Mouse (Mus musculus) testis, adult 10 weeks (tissue): ENCODE data around the gene Gm11595. TPM values are rescaled to one million over a fixed set of nuclear protein-coding genes. Genes with fewer than 3 reads are reported as not detected.

ENCODE experiments used
- polyA plus RNA-seq: library from polyadenylated mRNA; stranded (reverse); fragments of 350-450 nt; fragmentation: Illumina TruSeq; extraction: RNeasy Lipid Tissue Mini Kit (QIAGEN cat#74804); gene quantifications from one replicate; pipeline ENCODE4 v1.2.3, GENCODE M21; 2014; ENCODE audit warnings: low read depth, low replicate concordance

Gm11595 gene
- not detected for polyA plus RNA-seq

DNA sequence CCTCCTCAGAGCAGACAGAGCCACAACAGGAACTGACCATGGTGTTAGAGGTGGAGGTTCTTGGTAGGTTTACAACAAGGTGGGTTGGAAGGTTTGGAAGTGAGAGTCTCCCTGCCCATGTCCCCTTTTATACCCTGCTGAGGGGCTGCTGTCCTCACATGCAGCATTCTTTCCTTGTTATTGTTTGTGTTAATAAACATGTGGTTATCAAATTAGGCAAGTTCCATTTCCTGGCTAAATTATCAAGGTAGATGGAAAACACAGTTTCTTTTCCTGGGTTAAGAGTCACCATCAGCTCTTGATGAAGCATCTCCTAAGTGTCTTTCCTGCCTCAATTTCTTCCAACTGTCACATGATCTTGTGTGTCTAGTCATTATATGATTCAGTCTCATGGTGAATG is at the start of gene Gm11595:
TSS of gene Gm11595 (minus strand) at position 101 of the 400 bp plus-strand sequence.

DNA sequence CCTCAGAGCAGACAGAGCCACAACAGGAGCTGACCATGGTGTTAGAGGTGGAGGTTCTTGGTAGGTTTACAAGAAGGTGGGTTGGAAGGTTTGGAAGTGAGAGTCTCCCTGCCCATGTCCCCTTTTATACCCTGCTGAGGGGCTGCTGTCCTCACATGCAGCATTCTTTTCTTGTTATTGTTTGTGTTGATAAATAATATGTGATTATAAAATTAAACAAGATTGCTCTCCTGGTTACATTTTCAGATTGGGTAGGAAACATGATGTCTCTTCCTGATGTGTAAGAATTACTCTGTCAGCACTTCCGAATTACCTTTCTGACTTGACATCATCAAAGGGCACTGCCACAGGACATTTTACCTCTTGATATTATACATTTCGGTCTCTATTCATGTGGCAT is 42.9 kb upstream of the Gm11595 start, which contains the start of gene Gm11564:
TSS of gene Gm11564 (minus strand) at position 101 of the 400 bp plus-strand sequence.

DNA sequence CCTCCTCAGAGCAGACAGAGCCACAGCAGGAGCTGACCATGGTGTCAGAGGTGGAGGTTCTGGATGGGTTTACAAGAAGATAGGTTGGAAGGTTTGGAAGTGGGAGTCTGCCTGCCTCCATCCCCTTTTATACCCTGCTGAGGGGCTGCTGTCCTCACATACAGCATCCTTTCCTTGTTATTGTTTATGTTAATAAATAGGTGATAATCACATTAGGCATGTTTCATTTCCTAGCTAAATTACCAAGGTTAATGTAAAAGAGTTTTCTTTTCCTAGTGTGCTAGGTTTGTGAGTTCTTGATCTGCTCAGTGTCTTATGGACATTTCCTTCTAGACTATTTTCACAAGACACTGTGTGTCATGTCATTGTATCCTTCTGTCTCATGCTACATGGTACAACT is 37.1 kb upstream of the Gm11595 start, which contains the start of gene Krtap4-13:
TSS of gene Krtap4-13 (minus strand) at position 101 of the 400 bp plus-strand sequence.

DNA sequence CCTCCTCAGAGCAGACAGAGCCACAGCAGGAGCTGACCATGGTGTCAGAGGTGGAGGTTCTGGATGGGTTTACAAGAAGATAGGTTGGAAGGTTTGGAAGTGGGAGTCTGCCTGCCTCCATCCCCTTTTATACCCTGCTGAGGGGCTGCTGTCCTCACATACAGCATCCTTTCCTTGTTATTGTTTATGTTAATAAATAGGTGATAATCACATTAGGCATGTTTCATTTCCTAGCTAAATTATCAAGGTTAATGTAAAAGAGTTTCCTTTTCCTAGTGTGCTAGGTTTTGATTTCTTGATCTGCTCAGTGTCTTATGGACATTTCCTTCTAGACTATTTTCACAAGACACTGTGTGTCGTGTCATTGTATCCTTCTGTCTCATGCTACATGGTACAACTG is 31.6 kb upstream of the Gm11595 start, which contains the start of gene Gm11554:
TSS of gene Gm11554 (minus strand) at position 101 of the 400 bp plus-strand sequence.

DNA sequence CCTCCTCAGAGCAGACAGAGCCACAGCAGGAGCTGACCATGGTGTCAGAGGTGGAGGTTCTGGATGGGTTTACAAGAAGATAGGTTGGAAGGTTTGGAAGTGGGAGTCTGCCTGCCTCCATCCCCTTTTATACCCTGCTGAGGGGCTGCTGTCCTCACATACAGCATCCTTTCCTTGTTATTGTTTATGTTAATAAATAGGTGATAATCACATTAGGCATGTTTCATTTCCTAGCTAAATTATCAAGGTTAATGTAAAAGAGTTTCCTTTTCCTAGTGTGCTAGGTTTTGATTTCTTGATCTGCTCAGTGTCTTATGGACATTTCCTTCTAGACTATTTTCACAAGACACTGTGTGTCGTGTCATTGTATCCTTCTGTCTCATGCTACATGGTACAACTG is 26.1 kb upstream of the Gm11595 start, which contains the start of gene Gm11569:
TSS of gene Gm11569 (minus strand) at position 101 of the 400 bp plus-strand sequence.

DNA sequence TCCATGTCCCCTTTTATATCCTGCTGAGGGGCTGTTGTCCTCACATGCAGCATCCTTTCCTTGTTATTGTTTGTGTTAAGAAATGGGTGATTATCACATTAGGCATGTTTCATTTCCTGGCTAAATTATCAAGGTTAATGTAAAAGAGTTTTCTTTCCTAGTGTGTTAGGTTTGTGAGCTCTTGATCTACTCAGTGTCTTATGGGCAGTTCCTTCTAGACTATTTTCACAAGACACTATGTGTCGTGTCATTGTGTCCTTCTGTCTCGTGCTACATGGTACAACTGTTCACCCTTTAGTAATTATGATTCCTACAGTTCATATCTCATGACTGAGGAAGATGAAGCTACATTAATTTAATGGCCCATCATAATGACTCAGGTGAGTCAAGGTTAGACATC is 20.7 kb upstream of the Gm11595 start, which contains the start of gene Gm11596:
TSS of gene Gm11596 (minus strand) at position 101 of the 400 bp plus-strand sequence.

DNA sequence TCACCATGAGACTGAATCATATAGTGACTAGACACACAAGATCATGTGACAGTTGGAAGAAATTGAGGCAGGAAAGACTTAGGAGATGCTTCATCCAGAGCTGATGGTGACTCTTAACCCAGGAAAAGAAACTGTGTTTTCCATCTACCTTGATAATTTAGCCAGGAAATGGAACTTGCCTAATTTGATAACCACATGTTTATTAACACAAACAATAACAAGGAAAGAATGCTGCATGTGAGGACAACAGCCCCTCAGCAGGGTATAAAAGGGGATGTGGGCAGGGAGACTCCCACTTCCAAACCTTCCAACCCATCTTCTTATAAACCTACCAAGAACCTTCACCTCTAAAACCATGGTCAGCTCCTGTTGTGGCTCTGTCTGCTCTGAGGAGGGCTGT is 12.2 kb upstream of the Gm11595 start, which contains the start of gene Krtap4-9:
TSS of gene Krtap4-9 (plus strand) at position 301 of the 400 bp plus-strand sequence.

DNA sequence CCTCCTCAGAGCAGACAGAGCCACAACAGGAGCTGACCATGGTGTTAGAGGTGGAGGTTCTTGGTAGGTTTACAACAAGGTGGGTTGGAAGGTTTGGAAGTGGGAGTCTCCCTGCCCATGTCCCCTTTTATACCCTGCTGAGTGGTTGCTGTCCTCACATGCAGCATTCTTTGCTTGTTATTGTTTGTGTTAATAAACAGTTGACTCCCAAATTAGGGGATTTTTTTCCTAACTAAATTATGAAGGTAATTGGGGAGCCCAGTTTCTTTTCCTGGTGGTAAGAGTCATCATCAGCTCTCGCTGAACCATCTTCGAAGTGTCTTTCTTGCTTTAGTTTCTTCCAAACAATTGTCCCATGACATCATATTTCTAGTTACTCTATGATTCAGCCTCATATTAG is 7.9 kb upstream of the Gm11595 start, which contains the start of gene Krtap4-8:
TSS of gene Krtap4-8 (minus strand) at position 101 of the 400 bp plus-strand sequence.

DNA sequence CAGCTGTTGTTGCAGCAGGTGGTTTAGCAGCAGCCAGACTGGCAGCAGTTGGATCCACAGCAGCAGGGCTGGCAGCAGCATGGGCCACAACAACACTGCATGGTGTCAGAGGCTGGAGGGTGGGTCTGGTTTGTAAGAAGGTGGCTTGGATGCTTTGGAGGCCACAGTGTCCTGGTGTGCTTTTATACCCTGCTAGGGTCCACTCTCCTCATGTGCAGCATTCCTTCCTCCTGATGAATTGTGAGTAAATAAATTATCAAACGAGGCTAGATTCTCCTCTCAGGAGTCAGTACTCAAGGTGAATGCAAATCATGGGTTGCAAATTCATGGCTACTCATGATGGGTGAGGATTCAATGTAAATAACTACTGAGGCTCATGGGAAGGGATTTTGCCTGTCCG is 38.5 kb downstream of the Gm11595 start, which contains the start of gene Gm14180:
TSS of gene Gm14180 (minus strand) at position 101 of the 400 bp plus-strand sequence.

Other genes with a start within 250 kb of the Gm11595 start
- not detected for gene Krt40, start 229.8 kb downstream of the Gm11595 start, polyA plus RNA-seq
- not detected for gene Krtap3-3, start 222.0 kb downstream of the Gm11595 start, polyA plus RNA-seq
- not detected for gene Krtap3-2, start 216.1 kb downstream of the Gm11595 start, polyA plus RNA-seq
- not detected for gene Gm11939, start 213.4 kb downstream of the Gm11595 start, polyA plus RNA-seq
- gene Krtap3-1, start 206.3 kb downstream of the Gm11595 start, polyA plus RNA-seq, result not detected
- not detected for gene Krtap1-5, start 191.9 kb downstream of the Gm11595 start, polyA plus RNA-seq
- gene Krtap1-4, start 189.3 kb downstream of the Gm11595 start, polyA plus RNA-seq, result not detected
- gene Krtap1-3, start 181.6 kb downstream of the Gm11595 start, polyA plus RNA-seq, result not detected
- not detected for gene Krtap9-3, start 174.8 kb downstream of the Gm11595 start, polyA plus RNA-seq
- gene Gm11938, start 169.6 kb downstream of the Gm11595 start, polyA plus RNA-seq, result not detected
- gene Gm11937, start 162.7 kb downstream of the Gm11595 start, polyA plus RNA-seq, result not detected
- gene Krtap2-4, start 158.1 kb downstream of the Gm11595 start, polyA plus RNA-seq, result not detected
- gene Gm11562, start 152.5 kb downstream of the Gm11595 start, polyA plus RNA-seq, result not detected
- not detected for gene Krtap4-1, start 144.7 kb downstream of the Gm11595 start, polyA plus RNA-seq
- gene Krtap4-2, start 137.8 kb downstream of the Gm11595 start, polyA plus RNA-seq, result not detected
- not detected for gene Krtap4-7, start 128.8 kb downstream of the Gm11595 start, polyA plus RNA-seq
- gene Gm11555, start 122.7 kb downstream of the Gm11595 start, polyA plus RNA-seq, result not detected
- not detected for gene Gm11563, start 114.0 kb downstream of the Gm11595 start, polyA plus RNA-seq
- not detected for gene Krtap4-6, start 107.0 kb downstream of the Gm11595 start, polyA plus RNA-seq
- not detected for gene Gm14190, start 82.2 kb downstream of the Gm11595 start, polyA plus RNA-seq
- not detected for gene Gm14180, start 38.6 kb downstream of the Gm11595 start, polyA plus RNA-seq
- gene Krtap4-8, start 7.8 kb upstream of the Gm11595 start, polyA plus RNA-seq, result not detected
- gene Krtap4-9, start 12.3 kb upstream of the Gm11595 start, polyA plus RNA-seq, result not detected
- gene Gm11596, start 20.6 kb upstream of the Gm11595 start, polyA plus RNA-seq, result not detected
- gene Gm11569, start 26.0 kb upstream of the Gm11595 start, polyA plus RNA-seq, result not detected
- gene Gm11554, start 31.5 kb upstream of the Gm11595 start, polyA plus RNA-seq, result not detected
- gene Krtap4-13, start 37.0 kb upstream of the Gm11595 start, polyA plus RNA-seq, result not detected
- not detected for gene Gm11564, start 42.8 kb upstream of the Gm11595 start, polyA plus RNA-seq
- gene 2300003K06Rik, start 65.2 kb upstream of the Gm11595 start, polyA plus RNA-seq, result not detected
- not detected for gene Krtap4-16, start 78.7 kb upstream of the Gm11595 start, polyA plus RNA-seq
- gene Gm11568, start 85.0 kb upstream of the Gm11595 start, polyA plus RNA-seq, result not detected
- not detected for gene Gm11559, start 91.6 kb upstream of the Gm11595 start, polyA plus RNA-seq
- gene Krtap9-1, start 100.5 kb upstream of the Gm11595 start, polyA plus RNA-seq, result not detected
- gene Gm11567, start 106.3 kb upstream of the Gm11595 start, polyA plus RNA-seq, result not detected
- gene Krtap31-1, start 135.0 kb upstream of the Gm11595 start, polyA plus RNA-seq, result not detected
- 0.49 TPM for gene Gm11565, start 141.8 kb upstream of the Gm11595 start, polyA plus RNA-seq
- gene Krtap31-2, start 163.4 kb upstream of the Gm11595 start, polyA plus RNA-seq, result not detected
- not detected for gene Krtap9-5, start 175.6 kb upstream of the Gm11595 start, polyA plus RNA-seq
- not detected for gene Krtap29-1, start 206.1 kb upstream of the Gm11595 start, polyA plus RNA-seq
- gene Krtap16-1, start 213.7 kb upstream of the Gm11595 start, polyA plus RNA-seq, result not detected
- not detected for gene Krtap17-1, start 221.1 kb upstream of the Gm11595 start, polyA plus RNA-seq
- not detected for gene Krt33a, start 243.3 kb upstream of the Gm11595 start, polyA plus RNA-seq